Mouse (Mus musculus) neural tube, postnatal 0 days (tissue): Measurements from ENCODE around the gene Crybg1. TPM values are rescaled to one million over a fixed set of nuclear protein-coding genes. Genes with fewer than 3 reads are reported as not detected.

Source experiments
- polyA plus RNA-seq: library from polyadenylated mRNA; unstranded; fragments of >200 nt; fragmentation: Nextera tagmentation; extraction: Ambion mirVana; gene quantifications from 2 replicates; pipeline ENCODE4 v1.2.1, GENCODE M21; 2015

The Crybg1 gene
- polyA plus RNA-seq = 0.11 and 0.19 TPM in 2 replicates

GRCm38 (mm10) chr10:44148337-44149317 is at the start of gene Crybg1:
Gene Crybg1 (minus strand): TSS chr10:44148853.

DNA sequence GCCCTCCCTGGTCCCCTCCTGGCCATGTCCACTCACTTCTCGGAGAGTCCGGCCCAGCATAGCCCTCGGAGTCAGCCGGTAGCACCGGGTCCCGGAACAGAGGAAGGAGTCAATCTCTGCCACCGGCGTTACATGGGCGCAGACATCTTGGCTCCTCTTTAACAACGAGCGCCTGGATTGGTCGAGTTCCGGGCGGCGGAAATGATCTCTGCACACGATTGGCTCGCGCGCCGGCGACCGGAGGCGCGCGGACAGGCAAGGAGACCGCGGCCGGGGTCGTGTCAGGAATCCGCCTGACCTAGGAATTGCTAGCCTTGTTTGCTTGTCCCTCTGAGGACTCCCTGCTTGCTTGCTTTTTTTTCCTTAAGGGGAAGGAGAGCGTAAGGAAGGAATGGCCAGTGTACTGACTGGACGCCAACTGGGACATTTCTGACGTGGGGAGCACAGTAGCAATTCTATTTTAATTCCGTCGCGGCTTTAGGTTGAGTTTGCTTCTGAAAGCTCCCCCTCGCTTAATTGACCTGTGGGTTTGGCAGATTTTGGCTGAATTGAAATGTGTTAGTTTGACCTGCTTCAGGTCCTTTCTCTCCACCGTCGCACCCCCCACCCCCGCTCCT is 247.0 kb downstream of the Crybg1 start, which contains the start of the genes Qrsl1 and Rtn4ip1:
Qrsl1 (minus strand) TSS at position 168 of the 617 bp plus-strand sequence.
Rtn4ip1 (plus strand) TSS at position 230 of the 617 bp plus-strand sequence.

Other genes starting within 250 kb of the Crybg1 start
- 21.1 and 23.2 TPM in 2 replicates for gene Qrsl1, start 247.1 kb downstream of the Crybg1 start, polyA plus RNA-seq
- 11.9 and 13.1 TPM in 2 replicates for gene Rtn4ip1, start 247.0 kb downstream of the Crybg1 start, polyA plus RNA-seq
- 41.2 and 42.0 TPM in 2 replicates for gene Atg5, start 119.5 kb upstream of the Crybg1 start, polyA plus RNA-seq